Mouse (Mus musculus) layer of hippocampus, adult 8-10 months (tissue): Measurements from ENCODE around the gene Gm28053. TPM values are rescaled to one million over a fixed set of nuclear protein-coding genes. Genes with fewer than 3 reads are reported as not detected.

Source experiments
- DNase-seq, 2 experiments: peaks; one replicate each; pipeline ENCODE4 v3.0.0; 2022; ENCODE audit warnings: low spot score in 2 of 2
- total RNA-seq, 4 experiments: library from RNA; stranded (reverse); gene quantifications; 2 replicates each; pipeline ENCODE4 v1.2.4; 2022

Gm28053 gene
- total RNA-seq, 4 experiments from 2014 or later, result 1.5 to 3.0 TPM; not detected in 2

DNA sequence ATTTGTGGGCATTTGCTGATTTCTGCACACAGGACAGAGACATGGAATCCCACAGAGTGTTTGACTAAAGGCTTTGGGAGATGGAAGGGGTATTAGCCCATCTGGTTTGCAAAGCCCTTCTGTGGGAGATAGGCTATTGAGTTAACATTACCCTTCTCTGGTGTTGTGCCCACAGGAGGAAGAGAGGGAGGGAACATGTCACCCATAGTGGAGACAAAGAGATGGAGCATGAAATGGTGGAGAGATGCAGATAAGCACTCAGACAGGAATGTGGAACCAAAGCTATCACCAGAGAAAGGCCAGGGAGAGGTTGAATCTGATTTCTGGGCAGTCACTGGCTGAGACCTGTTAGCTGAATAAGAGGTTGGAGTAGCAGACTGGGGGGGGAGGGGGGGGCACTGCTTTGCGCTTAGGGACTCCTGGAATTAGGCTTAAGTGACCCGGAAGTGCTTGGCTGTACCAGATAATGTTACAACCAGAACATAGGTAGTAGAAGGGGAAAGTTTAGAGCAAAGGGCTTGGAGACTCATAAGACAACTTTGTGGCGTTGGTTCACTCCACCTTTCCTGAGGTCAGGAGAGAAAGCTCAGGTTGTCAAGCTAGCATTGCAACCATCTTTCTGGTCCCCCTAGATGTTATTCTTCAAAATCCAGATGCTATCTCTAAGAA is 22.2 kb downstream of the Gm28053 start:
- no peak for DNase-seq

DNA sequence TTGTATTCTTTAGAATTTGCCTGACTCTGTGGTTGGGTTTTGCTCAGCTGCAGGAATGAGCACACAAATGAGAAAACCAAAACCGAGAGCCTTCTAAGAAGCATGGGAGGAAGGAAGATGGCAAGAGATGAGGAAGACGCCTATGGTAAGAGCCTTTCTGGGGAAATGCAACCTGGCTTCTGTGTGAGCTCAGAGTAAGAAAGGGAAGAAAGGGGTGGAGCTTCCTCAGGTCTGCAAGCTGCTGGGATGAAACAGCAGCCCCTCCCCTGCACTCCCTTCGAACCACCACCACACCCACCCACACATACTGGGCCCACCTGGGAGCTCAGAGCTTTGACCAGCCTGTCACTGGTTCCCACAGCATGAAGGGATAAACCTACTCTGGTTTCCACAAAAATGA is 22.9 kb downstream of the Gm28053 start:
- no peak for DNase-seq

DNA sequence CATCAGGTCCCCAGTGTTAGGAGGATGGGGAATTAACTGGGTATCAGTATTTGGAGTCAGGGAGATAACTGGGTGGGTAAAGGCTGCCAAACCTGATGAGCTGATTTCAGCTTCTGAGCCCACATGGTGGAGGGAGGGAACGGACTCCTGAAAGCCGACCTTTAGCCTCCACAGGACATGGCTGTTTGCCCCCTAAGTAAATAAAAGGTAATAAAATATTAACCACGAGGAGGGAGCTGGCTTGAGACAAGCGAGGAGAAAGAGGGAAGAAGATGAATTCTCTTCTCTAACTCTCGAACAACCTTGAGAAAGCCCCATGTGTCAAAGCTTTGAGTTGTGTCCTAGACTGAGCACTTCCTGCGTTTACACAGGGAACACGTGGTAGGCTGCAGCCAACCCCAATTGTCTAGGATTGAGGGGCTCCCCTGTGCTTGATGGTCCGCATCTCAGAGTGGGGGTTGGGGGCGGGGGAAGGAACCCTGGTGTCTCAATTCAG is 23.4 kb downstream of the Gm28053 start:
- no peak for DNase-seq

DNA sequence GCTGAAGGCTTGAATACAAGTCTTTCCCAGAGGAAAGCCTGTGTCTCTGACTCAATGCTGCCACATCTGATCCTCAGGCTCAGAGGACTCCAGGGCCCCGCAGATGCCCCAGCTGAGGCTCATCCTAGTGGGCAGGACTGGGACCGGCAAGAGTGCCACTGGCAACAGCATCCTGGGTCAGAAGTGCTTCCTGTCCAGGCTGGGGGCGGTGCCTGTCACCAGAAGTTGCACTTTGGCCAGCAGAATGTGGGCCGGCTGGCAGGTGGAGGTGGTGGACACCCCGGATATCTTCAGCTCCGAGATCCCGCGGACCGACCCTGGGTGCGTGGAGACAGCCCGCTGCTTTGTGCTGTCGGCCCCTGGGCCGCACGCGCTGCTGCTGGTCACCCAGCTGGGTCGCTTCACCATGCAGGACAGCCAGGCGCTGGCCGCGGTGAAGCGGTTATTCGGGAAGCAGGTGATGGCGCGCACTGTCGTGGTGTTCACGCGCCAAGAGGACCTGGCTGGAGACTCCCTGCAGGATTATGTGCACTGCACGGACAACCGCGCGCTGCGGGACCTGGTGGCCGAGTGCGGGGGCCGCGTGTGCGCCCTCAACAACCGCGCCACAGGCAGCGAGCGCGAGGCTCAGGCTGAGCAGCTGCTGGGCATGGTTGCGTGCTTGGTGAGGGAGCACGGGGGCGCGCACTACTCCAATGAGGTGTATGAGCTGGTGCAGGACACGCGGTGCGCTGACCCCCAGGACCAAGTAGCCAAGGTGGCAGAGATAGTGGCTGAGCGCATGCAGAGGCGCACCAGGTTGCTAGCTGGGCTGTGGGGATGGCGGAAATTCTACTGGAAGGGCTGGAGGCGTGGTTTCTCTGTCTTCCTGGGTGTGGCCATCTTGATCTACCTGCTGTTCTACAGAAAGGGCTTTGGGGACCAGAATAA is 24.3 kb downstream of the Gm28053 start:
- DNase-seq, result no peak

DNA sequence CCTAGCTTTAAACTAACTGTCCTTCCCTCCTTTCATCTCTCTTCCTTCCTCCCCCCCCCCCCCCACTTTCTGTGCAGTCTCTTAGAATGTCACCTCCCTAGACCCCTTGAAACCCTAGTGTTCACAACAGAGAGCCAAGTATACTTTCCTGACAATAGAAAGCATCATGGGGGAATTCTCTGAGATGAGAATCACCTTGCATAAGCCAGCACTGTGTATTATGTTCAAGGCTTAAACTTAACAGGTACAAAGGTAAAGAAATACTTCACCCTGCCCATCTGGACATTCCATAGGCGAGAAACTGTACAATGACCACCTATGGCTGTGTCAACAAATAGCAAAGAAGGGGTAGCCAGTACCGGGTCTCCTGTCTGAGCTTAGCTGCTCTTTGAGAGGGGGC is 27.1 kb downstream of the Gm28053 start:
- no peak for DNase-seq

DNA sequence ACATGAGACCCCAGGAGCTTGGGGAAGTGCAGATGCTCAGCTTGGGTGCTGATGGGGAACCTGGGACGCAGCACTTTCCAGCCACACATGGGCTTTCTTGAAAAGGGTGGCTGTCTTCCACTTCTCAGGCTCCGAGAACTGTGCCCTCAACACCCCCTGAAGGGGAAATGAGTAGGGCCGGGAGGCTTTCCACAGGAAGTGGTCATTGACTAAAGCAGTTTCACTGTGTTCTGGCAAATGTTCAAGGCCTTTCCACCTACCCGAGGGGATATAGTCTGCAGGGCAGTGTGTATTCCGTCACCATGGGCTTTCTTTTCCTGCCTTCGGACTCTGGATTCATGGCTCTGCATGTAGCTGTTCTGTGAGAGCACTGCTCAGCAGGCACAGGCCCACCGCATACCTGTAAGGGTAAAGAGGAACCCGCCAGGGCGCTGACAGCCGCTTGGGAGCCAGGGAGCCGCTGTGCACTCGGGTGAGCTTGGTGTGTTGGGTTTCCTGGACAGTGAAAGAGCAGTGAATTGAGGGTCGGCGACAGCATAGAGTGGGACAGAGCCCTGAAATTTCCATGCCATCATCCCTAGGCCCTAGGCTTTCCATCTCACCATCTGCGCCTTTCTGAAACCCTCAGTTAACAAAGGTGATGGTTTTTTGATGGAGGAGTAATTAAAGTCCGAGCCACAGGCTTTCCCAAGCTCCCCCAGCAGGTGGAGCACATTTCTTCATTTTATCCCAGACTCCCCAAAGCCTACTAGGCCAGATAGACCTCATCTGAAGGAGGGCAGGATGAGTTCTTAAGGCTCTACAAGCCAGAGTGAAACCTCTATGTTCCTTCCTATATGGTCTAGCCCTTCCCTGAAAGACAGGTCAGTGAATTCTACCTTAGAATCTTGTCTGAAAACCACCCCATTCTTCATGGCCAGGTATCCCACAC is 27.8 kb downstream of the Gm28053 start, which contains the start of gene Gimap5:
Gene Gimap5, plus strand, starts transcription at position 239 of the 931 bp plus-strand sequence.
- DNase-seq, result peak in 1 of 2 experiments; percentile 7

DNA sequence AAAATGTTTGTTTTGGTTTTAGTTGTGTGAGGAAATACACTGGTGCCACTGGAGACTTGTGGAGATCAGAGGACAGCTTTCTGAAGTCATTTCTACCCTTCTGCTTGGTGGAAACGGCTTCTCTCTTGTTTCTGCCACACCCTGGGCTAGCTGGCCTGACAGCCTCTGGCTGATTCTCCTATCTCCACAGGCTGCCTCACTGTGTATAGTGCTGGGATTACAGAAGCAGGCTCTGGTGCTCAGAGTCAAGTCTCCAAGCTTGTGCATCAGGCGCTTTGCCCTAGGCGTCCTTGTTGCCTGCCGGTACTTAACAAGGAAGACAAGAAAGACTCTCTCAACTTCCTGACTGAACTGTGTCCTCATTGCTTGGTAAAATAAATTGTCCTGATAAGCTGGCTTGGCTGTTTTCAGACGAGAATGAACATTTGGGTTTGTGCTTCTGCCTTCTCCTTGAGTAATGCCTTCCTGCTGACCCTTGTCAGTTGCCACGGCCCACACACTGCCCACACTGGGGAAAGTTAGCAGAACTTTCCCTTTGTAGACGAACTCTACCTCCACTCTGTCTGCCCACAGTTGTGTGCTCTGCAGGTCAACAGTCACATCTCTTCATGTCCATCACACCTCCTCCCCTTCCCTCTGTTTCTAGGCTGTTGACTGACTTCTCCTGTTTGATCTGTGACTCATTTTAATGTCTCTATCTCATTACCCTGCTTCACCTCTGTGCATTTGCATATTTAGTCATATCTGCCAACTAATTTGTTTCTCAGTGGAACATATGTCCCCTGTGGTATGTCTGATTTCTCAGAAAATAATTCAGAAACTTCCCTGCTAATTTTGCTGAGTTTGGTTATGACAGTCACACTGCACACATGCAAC is 28.9 kb downstream of the Gm28053 start:
- no peak for DNase-seq

DNA sequence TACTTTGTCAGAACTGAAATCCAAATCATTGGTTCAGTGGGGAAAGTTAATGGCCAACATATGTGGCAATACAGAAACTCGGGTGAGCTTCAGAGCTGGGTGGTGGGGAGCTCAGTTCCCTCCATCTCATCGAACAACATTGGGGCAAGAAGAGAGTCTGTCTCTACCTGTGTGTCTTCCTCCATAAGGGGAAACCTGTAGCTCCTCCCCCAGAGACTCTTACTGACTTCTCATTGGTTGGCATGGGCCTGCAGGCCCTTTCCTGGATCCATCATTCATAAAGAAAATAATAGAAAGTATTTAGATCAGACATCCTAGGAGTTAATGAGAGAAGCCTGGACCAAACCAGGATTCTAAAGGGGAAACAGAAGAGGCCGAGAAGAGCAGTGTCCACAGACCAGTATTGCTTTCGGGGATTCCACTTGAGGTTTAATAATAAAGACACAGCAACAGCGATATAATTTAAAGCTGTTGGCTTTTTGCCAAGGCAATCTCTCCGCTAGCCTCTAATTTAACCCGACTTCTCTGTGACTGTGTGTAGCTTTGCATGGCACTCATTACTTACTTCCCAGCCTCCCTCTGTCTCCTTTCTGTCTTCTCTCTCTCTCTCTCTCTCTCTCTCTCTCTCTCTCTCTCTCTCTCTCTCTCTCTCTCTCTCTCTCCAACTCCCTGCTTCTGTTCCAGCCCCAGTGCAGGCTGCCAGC is 45.3 kb downstream of the Gm28053 start:
- no peak for DNase-seq

DNA sequence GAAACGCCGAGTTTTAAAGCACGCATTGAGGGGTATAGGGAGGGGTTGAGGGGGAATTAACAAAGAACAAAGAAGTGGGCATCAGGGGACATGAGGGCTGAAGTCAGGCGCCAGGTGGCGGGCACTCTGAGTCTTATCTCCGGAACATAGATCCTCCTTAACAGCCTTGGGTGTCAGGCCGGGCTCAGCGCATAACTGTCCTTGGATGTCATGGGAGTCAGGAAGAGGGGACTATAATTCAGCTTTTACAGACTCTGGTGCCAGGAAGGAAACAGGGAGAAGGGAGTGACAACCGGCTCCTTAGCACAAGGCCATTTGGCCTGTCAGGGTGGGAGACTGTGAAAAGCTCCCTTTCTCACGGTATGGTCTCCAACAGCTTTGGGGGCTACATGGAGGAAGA is 46.1 kb downstream of the Gm28053 start:
- DNase-seq, result no peak

DNA sequence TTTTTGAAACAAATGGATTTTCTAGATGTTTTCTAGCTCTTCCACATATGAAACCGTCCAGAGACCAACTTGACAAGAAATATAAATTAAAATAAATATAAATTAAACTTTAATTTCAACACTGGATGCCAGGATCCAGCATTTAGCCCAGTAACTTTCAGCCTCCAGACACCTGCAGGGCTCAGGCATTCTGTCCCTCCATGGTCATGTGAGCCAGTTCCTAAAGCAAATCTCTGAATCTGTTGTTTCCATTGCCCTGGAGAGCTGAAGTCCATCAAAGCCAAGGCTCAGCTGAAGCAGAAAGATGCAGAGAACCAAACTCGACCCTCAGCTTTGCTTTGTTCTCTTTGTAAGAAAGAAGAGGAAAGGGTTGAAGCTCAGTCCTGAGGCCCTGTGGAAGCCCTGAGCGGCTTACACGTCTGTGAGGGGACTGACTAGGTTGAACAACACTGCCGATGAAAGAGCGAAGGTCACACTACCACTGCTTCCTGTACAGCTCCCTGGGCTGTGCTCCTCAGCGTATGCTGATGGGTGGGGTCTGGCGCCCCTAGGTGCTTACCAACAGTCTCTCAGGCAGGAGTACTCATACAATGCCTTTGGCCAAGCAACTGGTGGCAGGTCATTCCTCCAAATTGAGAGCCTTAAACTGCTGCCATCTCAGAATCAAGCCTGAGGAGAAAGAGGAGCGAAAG is 49.9 kb downstream of the Gm28053 start:
- DNase-seq, result no peak

DNA sequence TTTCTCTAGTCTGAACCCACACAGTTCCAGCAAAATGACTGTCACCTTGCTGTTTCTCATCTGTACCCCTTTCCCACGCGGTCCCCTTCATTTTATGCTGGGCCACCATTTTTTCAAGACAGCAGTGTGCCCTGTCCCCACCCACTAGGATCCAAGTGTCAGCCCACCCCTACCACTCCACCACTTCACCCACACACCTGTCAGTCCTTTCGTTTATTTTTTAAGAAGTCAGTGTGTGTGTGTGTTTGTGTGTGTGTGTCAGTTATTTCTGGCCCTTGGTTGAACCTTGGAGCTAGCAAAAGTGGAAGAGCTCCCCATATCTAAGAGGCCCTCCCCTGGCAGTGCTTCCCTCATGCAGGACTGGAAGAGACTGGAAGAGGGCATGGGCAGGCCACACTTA is 50.5 kb downstream of the Gm28053 start:
- DNase-seq, result no peak

DNA sequence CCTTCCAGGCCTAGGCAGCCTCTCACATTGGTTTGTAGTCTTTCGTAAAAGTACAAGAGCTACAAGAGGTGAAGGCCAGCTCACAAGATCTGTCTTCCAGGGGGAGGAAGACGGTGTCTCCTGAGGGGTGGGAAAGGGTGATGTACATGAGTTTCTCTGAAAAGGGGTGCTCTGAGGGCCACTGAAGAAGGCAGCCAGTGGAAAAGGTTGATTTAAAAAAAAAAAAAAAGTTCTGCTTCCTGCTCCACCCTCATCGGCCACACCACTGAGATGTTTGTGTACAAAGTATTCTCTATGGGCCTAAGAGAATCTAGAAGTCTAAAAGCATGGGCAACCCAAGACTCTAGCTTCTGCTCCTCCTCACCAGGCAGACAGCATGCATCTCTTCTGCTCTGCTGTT is 52.3 kb downstream of the Gm28053 start, which contains the start of gene Gimap3:
Gene Gimap3, minus strand, starts transcription at position 156 of the 400 bp plus-strand sequence.
- no peak for DNase-seq

DNA sequence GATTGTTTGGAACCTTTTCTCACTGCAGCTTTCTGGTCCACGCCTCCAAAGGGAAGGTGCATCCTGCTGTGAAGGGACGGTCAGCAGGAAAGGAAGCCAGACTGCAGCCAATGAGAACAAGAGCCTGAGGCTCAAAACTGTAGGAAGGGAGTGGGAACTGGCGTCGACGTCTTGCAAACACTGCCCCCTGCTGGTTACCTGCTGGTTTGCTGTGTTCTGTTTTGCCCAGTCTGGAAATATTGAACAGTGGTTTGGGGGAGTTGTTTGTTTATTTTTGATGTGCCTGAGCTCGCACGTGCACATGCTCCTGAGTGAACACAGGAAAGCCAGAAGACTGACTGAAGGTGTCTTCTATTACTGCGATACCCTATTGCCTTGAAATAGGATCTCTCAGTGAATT is 53.6 kb downstream of the Gm28053 start:
- DNase-seq, result peak; percentile 54 to 78

DNA sequence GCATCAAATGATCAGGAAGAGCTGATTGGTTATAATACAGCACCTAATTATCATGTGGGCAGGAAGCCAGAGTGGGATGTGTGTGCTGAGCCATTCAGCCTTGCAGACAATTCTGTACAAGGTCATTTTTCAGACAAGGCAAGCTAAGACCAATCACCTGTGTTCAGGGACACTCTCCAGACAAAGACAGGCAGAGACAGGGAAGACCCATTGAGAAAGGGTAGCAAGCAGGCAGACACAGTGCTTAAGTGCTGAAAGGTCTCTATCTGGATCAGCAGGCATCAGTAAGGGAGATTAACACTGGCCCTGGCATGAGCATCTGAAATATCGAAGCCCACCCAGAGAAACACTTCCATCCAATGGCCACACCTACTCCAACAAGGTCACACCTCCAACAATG is 66.0 kb downstream of the Gm28053 start:
- DNase-seq, result no peak

DNA sequence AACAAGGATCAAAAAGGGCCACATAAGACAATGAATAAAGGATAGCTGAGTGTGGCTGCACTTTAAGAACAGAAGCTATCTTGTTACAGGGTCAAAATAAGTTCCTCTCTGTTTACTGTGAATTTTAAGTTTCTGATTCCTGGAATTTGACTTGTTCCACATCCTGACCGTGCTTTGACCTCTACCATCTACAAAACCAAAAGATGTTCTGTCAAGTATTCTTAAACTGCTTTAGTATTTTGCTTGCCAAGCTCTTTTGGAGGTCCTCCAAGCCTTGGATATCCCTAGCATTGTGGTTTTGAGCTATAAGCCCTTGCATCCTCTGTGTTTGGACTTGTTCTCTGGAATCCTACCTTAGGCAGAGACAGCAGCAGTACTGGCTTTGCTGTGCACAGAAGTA is 66.8 kb downstream of the Gm28053 start:
- DNase-seq, result no peak

DNA sequence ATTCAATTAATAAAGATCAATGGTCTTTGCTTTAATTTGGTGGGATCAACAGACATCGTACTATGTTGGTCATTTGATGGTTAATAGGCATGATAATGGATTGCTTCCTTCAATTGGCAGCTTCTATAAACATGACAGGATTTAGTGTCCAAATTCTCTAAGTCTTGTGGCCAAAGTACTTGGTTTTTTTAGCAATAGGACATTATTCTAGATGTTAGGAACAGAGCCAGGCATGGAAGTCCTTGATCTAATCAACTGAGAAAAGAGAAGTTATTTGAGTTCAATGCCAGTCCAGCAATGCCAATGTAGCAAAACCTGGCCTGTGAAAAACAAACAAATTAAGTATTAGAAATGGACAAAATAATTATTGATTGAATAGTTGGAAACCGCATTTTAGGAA is 67.2 kb downstream of the Gm28053 start:
- DNase-seq, result no peak

DNA sequence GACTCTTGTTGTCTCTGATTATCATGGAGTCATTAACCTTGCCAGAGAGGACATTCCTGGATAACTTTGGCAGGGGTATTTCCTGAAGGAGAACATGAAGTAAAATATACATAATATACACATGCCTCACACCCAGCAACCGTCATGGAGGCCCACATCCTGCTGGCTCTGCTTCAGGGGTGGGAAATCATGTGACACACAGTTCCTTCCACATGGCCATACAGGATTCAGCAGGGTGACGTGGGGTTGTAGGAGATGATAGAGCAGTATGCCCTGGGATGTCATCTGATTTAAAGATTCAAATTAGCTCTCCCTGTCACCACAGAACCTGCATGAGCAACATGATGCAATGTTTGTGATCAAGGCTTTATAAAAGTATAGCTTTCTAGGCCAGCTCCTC is 69.5 kb downstream of the Gm28053 start:
- DNase-seq, result no peak

DNA sequence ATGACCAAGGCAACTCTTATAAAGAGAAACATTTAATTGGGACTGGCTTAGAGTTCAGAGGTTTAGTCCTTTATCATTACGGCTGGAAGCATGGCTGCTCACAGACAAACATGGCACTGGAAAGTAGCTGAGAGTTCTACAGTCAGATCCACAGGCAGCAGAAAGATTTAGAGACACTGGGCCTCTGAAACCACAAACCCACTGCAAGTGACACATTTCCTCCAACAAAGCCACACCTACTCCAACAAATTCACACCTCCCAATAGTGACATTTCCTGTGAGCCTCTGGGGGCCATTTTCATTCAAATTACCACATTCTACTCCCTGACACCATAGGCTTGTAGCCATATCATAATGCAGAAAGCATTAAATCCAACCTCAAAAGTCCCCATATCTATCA is 83.5 kb downstream of the Gm28053 start:
- no peak for DNase-seq
